Mouse (Mus musculus) myocyte (in vitro differentiated cells): ENCODE data around the gene Tbc1d25.

Experiments used
- CEBPB ChIP-seq: IDR thresholded peaks from 2 replicates; pipeline ENCODE4 v1.6.1; 2011; ENCODE audit warnings: mild to moderate bottlenecking, moderate library complexity; ENCODE audit not compliant: poor library complexity, insufficient read depth, severe bottlenecking
- POLR2A ChIP-seq: IDR thresholded peaks from one replicate; pipeline ENCODE4 v1.6.1; 2011; ENCODE audit warnings: low read depth, mild to moderate bottlenecking, control low read depth, moderate library complexity; ENCODE audit not compliant: insufficient read length
- TCF12 ChIP-seq: IDR thresholded peaks from one replicate; pipeline ENCODE4 v1.6.1; 2011; ENCODE audit warnings: mild to moderate bottlenecking, control low read depth; ENCODE audit not compliant: poor library complexity, insufficient read depth, severe bottlenecking

DNA sequence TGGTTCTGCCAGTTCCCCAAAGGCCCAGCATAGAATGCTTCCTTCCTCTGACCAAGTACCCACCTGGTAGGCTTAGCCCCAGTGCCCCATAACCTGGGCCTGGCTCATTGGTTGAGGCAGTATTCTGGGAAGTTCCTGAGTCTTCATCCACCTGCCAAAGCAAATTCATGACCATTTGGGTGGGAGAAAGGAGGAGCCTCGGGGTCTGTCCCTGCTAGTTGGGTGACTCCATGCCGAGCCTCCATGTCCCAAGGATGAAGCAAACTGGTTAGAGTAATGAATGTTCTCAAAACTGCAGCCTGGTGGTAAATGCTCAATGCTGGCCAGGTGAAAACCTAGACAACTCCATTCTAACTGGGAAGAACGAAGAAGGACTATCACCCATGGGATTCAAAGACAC, 34.9 kb downstream of the Tbc1d25 start:
- TF ChIP-seq TCF12 (no peak), CEBPB (no peak), POLR2A (no peak)
